Mouse (Mus musculus) heart, embryonic 14.5 days (tissue): ENCODE data around the gene Ahctf1. TPM values are rescaled to one million over a fixed set of nuclear protein-coding genes. Genes with fewer than 3 reads are reported as not detected.

Source experiments
- ATAC-seq: fragments of 200-750 bp; cut with Nextera tagmentation; 2 replicates; pipeline ENCODE4 v1.8.0; 2017; ENCODE audit warnings: low read depth, moderate TSS enrichment; ENCODE audit not compliant: insufficient number of reproducible peaks, insufficient read depth, low FRiP score
- H3K27ac ChIP-seq, 2 experiments: fragments of 200-500 bp in 1 of 2; fragments of 300-500 bp in 1 of 2; sonication (generic) in 1 of 2; replicated peaks in 1 of 2; 2 replicates each; pipeline ENCODE4 v1.5.1; 2012 to 2014; ENCODE audit warnings: low read depth in 2 of 2, low read length in 2 of 2, control low read depth in 1 of 2, mild to moderate bottlenecking in 1 of 2, mixed read lengths in 1 of 2; ENCODE audit not compliant: control insufficient read depth in 1 of 2, insufficient read depth in 1 of 2
- H3K27me3 ChIP-seq: fragments of 300-500 bp; sonication (generic); 2 replicates; pipeline ENCODE4 v1.6.1; 2014; ENCODE audit warnings: mild to moderate bottlenecking, low read length, control low read depth; ENCODE audit not compliant: control insufficient read depth, insufficient read depth
- H3K36me3 ChIP-seq: fragments of 300-500 bp; sonication (generic); 2 replicates; pipeline ENCODE4 v1.6.1; 2014; ENCODE audit warnings: mild to moderate bottlenecking, control low read depth, low read length, mixed read lengths; ENCODE audit not compliant: control insufficient read depth, insufficient read depth
- H3K4me1 ChIP-seq, 2 experiments: fragments of 200-500 bp in 1 of 2; fragments of 300-500 bp in 1 of 2; sonication (generic) in 1 of 2; 2 replicates each; pipeline ENCODE4 v1.6.1; 2012 to 2014; ENCODE audit warnings: low read length in 2 of 2, control low read depth in 1 of 2, mixed read lengths in 1 of 2; ENCODE audit not compliant: control insufficient read depth in 2 of 2, insufficient read depth in 2 of 2
- H3K4me2 ChIP-seq: fragments of 300-500 bp; sonication (generic); 2 replicates; pipeline ENCODE4 v1.6.1; 2014; ENCODE audit warnings: mild to moderate bottlenecking, low read length
- H3K4me3 ChIP-seq, 2 experiments: fragments of 200-500 bp in 1 of 2; fragments of 300-500 bp in 1 of 2; sonication (generic) in 1 of 2; 2 replicates each; pipeline ENCODE4 v1.5.1; 2012 to 2014; ENCODE audit warnings: low read length in 2 of 2, mild to moderate bottlenecking in 2 of 2, control low read depth in 1 of 2, low read depth in 1 of 2, moderate library complexity in 1 of 2; ENCODE audit not compliant: control insufficient read depth in 1 of 2, insufficient read depth in 1 of 2
- H3K9ac ChIP-seq: fragments of 300-500 bp; sonication (generic); 2 replicates; pipeline ENCODE4 v1.6.1; 2014; ENCODE audit warnings: mild to moderate bottlenecking, low read length
- H3K9me3 ChIP-seq: fragments of 300-500 bp; sonication (generic); 2 replicates; pipeline ENCODE4 v1.6.1; 2016; ENCODE audit warnings: low read length, control low read depth; ENCODE audit not compliant: control insufficient read depth
- WGBS: fragments of 180-500 bp; shearing (Covaris S2); extraction: QIAGEN DNeasy Blood & Tissue Kit; methylation state at CpG from one replicate; pipeline ENCODE4 v1.1.7; 2014; 5-methylcytosine and 5-hydroxymethylcytosine counted together
- polyA plus RNA-seq: library from polyadenylated mRNA; unstranded; fragments of >200 nt; fragmentation: Nextera tagmentation; extraction: Ambion mirVana; gene quantifications from 2 replicates; pipeline ENCODE4 v1.2.1, GENCODE M21; 2014

The Ahctf1 gene
- polyA plus RNA-seq, 1 experiment from 2014 or later = 20.0 TPM

- Histone ChIP-seq H3K9ac (no peak overlapping the region), H3K4me3 (no peak overlapping the region), H3K9me3 (no peaks in the 10 kb centered on the region), H3K4me2 (no peak overlapping the region), H3K27me3 (no peaks in the 10 kb centered on the region), H3K36me3 (no peaks in the 10 kb centered on the region), H3K27ac (no peak overlapping the region), H3K4me1 (peaks cover 0 to 5% of the 10 kb centered on the region in 2 experiments; a peak in 2 of 4 replicates)
- 79% methylated on average over 7 of the region's 7 CpGs for WGBS
- ATAC-seq = no peak
These were observed 90.8 kb downstream of the Ahctf1 start for GRCm38 (mm10) chr1:179712658-179713057.

- Histone ChIP-seq H3K9me3 (no peaks in the 10 kb centered on the region), H3K36me3 (no peaks in the 10 kb centered on the region), H3K9ac (no peak overlapping the region), H3K27ac (no peak overlapping the region), H3K4me2 (no peak overlapping the region), H3K4me3 (no peak overlapping the region), H3K27me3 (no peaks in the 10 kb centered on the region), H3K4me1 (peaks cover 0 to 5% of the 10 kb centered on the region in 2 experiments; a peak in 2 of 4 replicates)
- ATAC-seq = no peak
- whole genome bisulfite sequencing = 88% methylated on average over 5 of the region's 5 CpGs
These were observed 92.7 kb downstream of the Ahctf1 start for GRCm38 (mm10) chr1:179710739-179711138.

GRCm38 (mm10) chr1:179709390-179709789 lies 94.1 kb downstream of the Ahctf1 start:
- no peak for ATAC-seq
- 57% methylated on average over 6 of the region's 6 CpGs for WGBS
- no peak overlapping the region for H3K4me3 ChIP-seq
- H3K4me1 ChIP-seq = peaks cover 0 to 5% of the 10 kb centered on the region in 2 experiments; a peak in 2 of 4 replicates
- no peaks in the 10 kb centered on the region for H3K9me3 ChIP-seq
- no peaks in the 10 kb centered on the region for H3K27me3 ChIP-seq
- H3K9ac ChIP-seq = no peak overlapping the region
- H3K27ac ChIP-seq = no peak overlapping the region
- H3K36me3 ChIP-seq = no peaks in the 10 kb centered on the region
- no peak overlapping the region for H3K4me2 ChIP-seq

- ATAC-seq = no peak
- H3K9ac ChIP-seq = no peak overlapping the region
- no peak overlapping the region for H3K4me3 ChIP-seq
- peaks cover 3 to 13% of the 10 kb centered on the region in 2 experiments for H3K4me1 ChIP-seq
- H3K4me2 ChIP-seq = no peak overlapping the region
- H3K27me3 ChIP-seq = no peaks in the 10 kb centered on the region
- H3K27ac ChIP-seq = no peak overlapping the region
- no peaks in the 10 kb centered on the region for H3K9me3 ChIP-seq
- no peaks in the 10 kb centered on the region for H3K36me3 ChIP-seq
- 86% methylated on average over 6 of the region's 6 CpGs for WGBS
These were observed 98.3 kb downstream of the Ahctf1 start for GRCm38 (mm10) chr1:179705154-179705553.

- H3K36me3 ChIP-seq = no peaks in the 10 kb centered on the region
- H3K4me1 ChIP-seq = peaks cover 3 to 8% of the 10 kb centered on the region in 2 experiments; a peak in 3 of 4 replicates
- H3K9ac ChIP-seq = no peak overlapping the region
- no peaks in the 10 kb centered on the region for H3K9me3 ChIP-seq
- no peak overlapping the region for H3K4me2 ChIP-seq
- no peak overlapping the region for H3K27ac ChIP-seq
- no peak overlapping the region for H3K4me3 ChIP-seq
- ATAC-seq = no peak
- WGBS = 19% methylated on average over 3 of the region's 3 CpGs
- H3K27me3 ChIP-seq = no peaks in the 10 kb centered on the region
These were observed 99.3 kb downstream of the Ahctf1 start for GRCm38 (mm10) chr1:179704150-179704549.

Other genes with a start within 250 kb of the Ahctf1 start
- 100 and 103 TPM in 2 replicates for gene Sccpdh, start 135.5 kb downstream of the Ahctf1 start, polyA plus RNA-seq
- gene Kif28, start 58.4 kb downstream of the Ahctf1 start, polyA plus RNA-seq = 0.11 TPM in 1 of 2 replicates, not detected in the other
- 0.20 TPM in 1 of 2 replicates, not detected in the other for gene Gm10518, start 304 bp downstream of the Ahctf1 start, polyA plus RNA-seq
- 14.6 and 14.9 TPM in 2 replicates for gene Cdc42bpa, start 156.8 kb upstream of the Ahctf1 start, polyA plus RNA-seq